Mouse (Mus musculus) limb, embryonic 15.5 days (tissue): ENCODE data around the gene Pclo. TPM values are rescaled to one million over a fixed set of nuclear protein-coding genes. Genes with fewer than 3 reads are reported as not detected.

Experiments used
- ATAC-seq: fragments of 200-750 bp; cut with Nextera tagmentation; 2 replicates; pipeline ENCODE4 v1.8.0; 2017; ENCODE audit warnings: low read depth, moderate TSS enrichment; ENCODE audit not compliant: insufficient number of reproducible peaks, low FRiP score, low TSS enrichment
- H3K27ac ChIP-seq: fragments of 300-500 bp; sonication (generic); 2 replicates; pipeline ENCODE4 v1.5.1; 2015; ENCODE audit warnings: moderate library complexity, mild to moderate bottlenecking, inconsistent platforms
- H3K27me3 ChIP-seq: fragments of 300-500 bp; sonication (generic); 2 replicates; pipeline ENCODE4 v1.6.1; 2015; ENCODE audit warnings: inconsistent platforms
- H3K36me3 ChIP-seq: fragments of 300-500 bp; sonication (generic); 2 replicates; pipeline ENCODE4 v1.6.1; 2015; ENCODE audit warnings: inconsistent platforms
- H3K4me1 ChIP-seq: fragments of 300-500 bp; sonication (generic); 2 replicates; pipeline ENCODE4 v1.6.1; 2015; ENCODE audit warnings: inconsistent platforms
- H3K4me2 ChIP-seq: fragments of 300-500 bp; sonication (generic); 2 replicates; pipeline ENCODE4 v1.6.1; 2015; ENCODE audit warnings: mild to moderate bottlenecking, inconsistent platforms
- H3K4me3 ChIP-seq: fragments of 300-500 bp; sonication (generic); 2 replicates; pipeline ENCODE4 v1.5.1; 2015; ENCODE audit warnings: mild to moderate bottlenecking, inconsistent platforms
- H3K9ac ChIP-seq: fragments of 300-500 bp; sonication (generic); 2 replicates; pipeline ENCODE4 v1.6.1; 2015; ENCODE audit warnings: inconsistent platforms
- H3K9me3 ChIP-seq: fragments of 300-500 bp; sonication (generic); 2 replicates; pipeline ENCODE4 v1.6.1; 2016; ENCODE audit warnings: inconsistent platforms
- whole genome bisulfite sequencing: fragments of 180-500 bp; shearing (Covaris S2); methylation state at CpG from one replicate; pipeline ENCODE4 v1.1.7; 2015; 5-methylcytosine and 5-hydroxymethylcytosine counted together
- polyA plus RNA-seq: library from polyadenylated mRNA; unstranded; fragments of >200 nt; fragmentation: Nextera tagmentation; extraction: Ambion mirVana; gene quantifications from 2 replicates; pipeline ENCODE4 v1.2.1, GENCODE M21; 2015

Gene Pclo
- polyA plus RNA-seq, 1 experiment from 2014 or later = 0.27 TPM

DNA sequence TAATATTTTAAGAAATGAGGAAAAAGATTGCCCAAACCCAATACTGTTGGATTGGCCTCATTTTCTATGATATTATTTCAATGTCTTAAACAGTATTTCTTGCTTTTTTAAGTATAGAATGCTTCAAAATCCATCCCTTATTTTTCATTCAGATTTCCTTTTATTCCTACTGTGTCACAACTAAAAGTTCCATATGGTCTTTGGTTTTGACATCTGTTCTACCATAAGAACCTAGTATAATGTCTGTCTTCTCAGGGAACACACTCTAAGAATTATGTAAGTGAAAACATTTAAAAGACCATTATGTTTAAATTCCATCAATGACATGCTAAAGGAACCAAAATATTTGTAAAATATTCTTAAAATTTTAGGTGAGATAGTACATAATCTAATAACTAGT lies 186.2 kb downstream of the Pclo start:
- no peak overlapping the region for H3K4me3 ChIP-seq
- no peaks in the 10 kb centered on the region for H3K36me3 ChIP-seq
- no peaks in the 10 kb centered on the region for H3K4me1 ChIP-seq
- H3K4me2 ChIP-seq = no peak overlapping the region
- H3K27ac ChIP-seq = no peak overlapping the region
- no peaks in the 10 kb centered on the region for H3K27me3 ChIP-seq
- H3K9me3 ChIP-seq = no peaks in the 10 kb centered on the region
- no peak for ATAC-seq
- no peak overlapping the region for H3K9ac ChIP-seq

GRCm38 (mm10) chr5:14705423-14705822 lies 190.7 kb downstream of the Pclo start:
- ATAC-seq = no peak
- 51% methylated on average over 2 of the region's 2 CpGs for WGBS
- H3K4me2 ChIP-seq = no peak overlapping the region
- H3K4me3 ChIP-seq = no peak overlapping the region
- no peaks in the 10 kb centered on the region for H3K36me3 ChIP-seq
- no peak overlapping the region for H3K27ac ChIP-seq
- no peaks in the 10 kb centered on the region for H3K27me3 ChIP-seq
- H3K4me1 ChIP-seq = no peaks in the 10 kb centered on the region
- H3K9me3 ChIP-seq = no peaks in the 10 kb centered on the region
- H3K9ac ChIP-seq = no peak overlapping the region

DNA sequence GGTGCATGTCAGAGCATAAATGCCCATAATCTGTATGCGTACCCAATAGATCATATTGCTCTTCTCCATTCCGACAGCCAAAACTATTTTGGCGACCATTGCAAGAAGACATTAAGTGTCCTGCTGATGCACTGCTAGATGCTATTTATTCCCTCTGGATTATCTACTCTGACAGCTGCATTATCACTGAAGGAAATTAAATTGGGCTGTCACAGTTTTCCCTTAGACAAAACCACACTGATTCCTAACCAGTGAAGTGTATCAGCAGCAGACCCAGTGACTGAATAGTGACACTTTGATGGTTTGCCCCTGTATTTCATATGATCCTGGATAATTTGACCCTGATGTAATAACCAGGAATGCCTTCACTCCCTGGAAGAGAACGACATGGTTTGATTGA lies 192.6 kb downstream of the Pclo start:
- ATAC-seq = no peak
- Histone ChIP-seq H3K36me3 (no peaks in the 10 kb centered on the region), H3K9me3 (no peaks in the 10 kb centered on the region), H3K4me1 (no peaks in the 10 kb centered on the region), H3K9ac (no peak overlapping the region), H3K27ac (no peak overlapping the region), H3K27me3 (no peaks in the 10 kb centered on the region), H3K4me3 (no peak overlapping the region), H3K4me2 (no peak overlapping the region)
- 78% methylated on average over 4 of the region's 4 CpGs for WGBS

DNA sequence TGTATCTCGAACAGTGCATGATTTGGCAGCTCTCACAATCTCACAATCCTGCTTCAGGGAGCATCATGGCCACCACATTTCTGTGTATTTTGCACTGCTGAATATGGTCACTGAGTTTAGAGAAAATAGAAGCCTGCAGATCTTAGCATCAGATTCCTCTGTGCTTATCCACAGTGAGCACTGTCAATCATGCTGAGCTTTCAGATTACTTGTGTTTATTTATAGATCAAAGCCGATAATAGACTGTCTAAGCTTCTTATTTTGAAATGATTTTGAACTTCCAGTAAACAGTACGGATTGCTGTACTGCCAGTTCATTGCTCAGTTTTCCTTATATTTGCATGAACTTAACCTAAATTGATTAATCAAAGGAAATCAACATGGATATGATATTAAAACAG lies 208.9 kb downstream of the Pclo start:
- H3K9ac ChIP-seq = no peak overlapping the region
- H3K27ac ChIP-seq = no peak overlapping the region
- no peaks in the 10 kb centered on the region for H3K4me1 ChIP-seq
- no peaks in the 10 kb centered on the region for H3K9me3 ChIP-seq
- H3K4me3 ChIP-seq = no peak overlapping the region
- 83% methylated on average over 3 of the region's 3 CpGs for WGBS
- H3K36me3 ChIP-seq = no peaks in the 10 kb centered on the region
- H3K4me2 ChIP-seq = no peak overlapping the region
- no peaks in the 10 kb centered on the region for H3K27me3 ChIP-seq
- ATAC-seq = no peak

- Histone ChIP-seq H3K9me3 (no peaks in the 10 kb centered on the region), H3K27ac (no peak overlapping the region), H3K36me3 (no peaks in the 10 kb centered on the region), H3K4me1 (no peaks in the 10 kb centered on the region), H3K4me3 (no peak overlapping the region), H3K27me3 (no peaks in the 10 kb centered on the region), H3K4me2 (no peak overlapping the region), H3K9ac (no peak overlapping the region)
- no peak for ATAC-seq
- 82% methylated on average over 3 of the region's 3 CpGs for WGBS
These were observed 214.0 kb downstream of the Pclo start for GRCm38 (mm10) chr5:14728676-14729253.

- H3K36me3 ChIP-seq = no peaks in the 10 kb centered on the region
- no peak overlapping the region for H3K27ac ChIP-seq
- ATAC-seq = no peak
- H3K27me3 ChIP-seq = no peaks in the 10 kb centered on the region
- H3K9ac ChIP-seq = no peak overlapping the region
- no peaks in the 10 kb centered on the region for H3K4me1 ChIP-seq
- no peak overlapping the region for H3K4me3 ChIP-seq
- H3K9me3 ChIP-seq = no peaks in the 10 kb centered on the region
- no peak overlapping the region for H3K4me2 ChIP-seq
These were observed 236.2 kb downstream of the Pclo start for GRCm38 (mm10) chr5:14750882-14751281.

- Histone ChIP-seq H3K27me3 (no peaks in the 10 kb centered on the region), H3K36me3 (no peaks in the 10 kb centered on the region), H3K4me2 (no peak overlapping the region), H3K4me3 (no peak overlapping the region), H3K9ac (no peak overlapping the region), H3K27ac (no peak overlapping the region), H3K9me3 (no peaks in the 10 kb centered on the region), H3K4me1 (no peaks in the 10 kb centered on the region)
- no peak for ATAC-seq
- 87% methylated on average over 11 of the region's 11 CpGs for WGBS
These were observed 252.0 kb downstream of the Pclo start for GRCm38 (mm10) chr5:14766686-14767085.

GRCm38 (mm10) chr5:14782362-14783082 lies 267.8 kb downstream of the Pclo start:
- Histone ChIP-seq H3K36me3 (no peaks in the 10 kb centered on the region), H3K4me1 (no peaks in the 10 kb centered on the region), H3K4me2 (no peak overlapping the region), H3K27ac (no peak overlapping the region), H3K9ac (no peak overlapping the region), H3K9me3 (no peaks in the 10 kb centered on the region), H3K4me3 (no peak overlapping the region), H3K27me3 (no peaks in the 10 kb centered on the region)
- 51% methylated on average over 1 of the region's 1 CpGs for WGBS
- no peak for ATAC-seq

GRCm38 (mm10) chr5:14793891-14794290 lies 279.2 kb downstream of the Pclo start:
- Histone ChIP-seq H3K4me2 (no peak overlapping the region), H3K9ac (no peak overlapping the region), H3K27ac (no peak overlapping the region), H3K27me3 (no peaks in the 10 kb centered on the region), H3K9me3 (no peaks in the 10 kb centered on the region), H3K4me3 (no peak overlapping the region), H3K4me1 (no peaks in the 10 kb centered on the region), H3K36me3 (no peaks in the 10 kb centered on the region)
- 93% methylated on average over 9 of the region's 9 CpGs for WGBS
- ATAC-seq = no peak

DNA sequence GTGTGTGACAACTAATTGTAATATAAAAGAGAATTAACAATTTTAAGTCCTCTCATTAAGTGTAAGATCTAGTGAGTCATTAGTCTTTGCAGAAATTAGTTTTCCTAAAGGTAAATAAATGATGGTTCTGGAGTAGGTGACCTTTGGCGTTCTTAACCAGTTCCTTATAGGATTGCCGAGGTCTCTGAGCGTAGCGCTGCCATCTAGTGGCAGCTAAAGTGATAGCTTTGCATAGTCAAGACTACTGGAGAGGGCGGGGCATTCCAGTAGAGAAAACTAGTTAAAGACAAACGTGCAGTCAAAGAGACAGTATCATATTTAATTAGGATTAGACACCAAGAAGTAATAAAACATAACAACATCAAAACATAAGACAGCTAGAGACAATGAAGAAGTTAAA lies 292.4 kb downstream of the Pclo start:
- H3K27me3 ChIP-seq = no peaks in the 10 kb centered on the region
- H3K4me1 ChIP-seq = no peaks in the 10 kb centered on the region
- H3K4me2 ChIP-seq = no peak overlapping the region
- H3K9me3 ChIP-seq = no peaks in the 10 kb centered on the region
- ATAC-seq = no peak
- 3% methylated on average over 6 of the region's 6 CpGs for WGBS
- H3K27ac ChIP-seq = no peak overlapping the region
- H3K36me3 ChIP-seq = no peaks in the 10 kb centered on the region
- no peak overlapping the region for H3K9ac ChIP-seq
- no peak overlapping the region for H3K4me3 ChIP-seq

- H3K27me3 ChIP-seq = no peaks in the 10 kb centered on the region
- H3K9me3 ChIP-seq = no peaks in the 10 kb centered on the region
- no peaks in the 10 kb centered on the region for H3K4me1 ChIP-seq
- H3K4me2 ChIP-seq = no peak overlapping the region
- no peak overlapping the region for H3K9ac ChIP-seq
- H3K27ac ChIP-seq = no peak overlapping the region
- H3K36me3 ChIP-seq = no peaks in the 10 kb centered on the region
- H3K4me3 ChIP-seq = no peak overlapping the region
- ATAC-seq = no peak
- WGBS = 87% methylated on average over 3 of the region's 3 CpGs
These were observed 318.6 kb downstream of the Pclo start for GRCm38 (mm10) chr5:14833165-14833860.

DNA sequence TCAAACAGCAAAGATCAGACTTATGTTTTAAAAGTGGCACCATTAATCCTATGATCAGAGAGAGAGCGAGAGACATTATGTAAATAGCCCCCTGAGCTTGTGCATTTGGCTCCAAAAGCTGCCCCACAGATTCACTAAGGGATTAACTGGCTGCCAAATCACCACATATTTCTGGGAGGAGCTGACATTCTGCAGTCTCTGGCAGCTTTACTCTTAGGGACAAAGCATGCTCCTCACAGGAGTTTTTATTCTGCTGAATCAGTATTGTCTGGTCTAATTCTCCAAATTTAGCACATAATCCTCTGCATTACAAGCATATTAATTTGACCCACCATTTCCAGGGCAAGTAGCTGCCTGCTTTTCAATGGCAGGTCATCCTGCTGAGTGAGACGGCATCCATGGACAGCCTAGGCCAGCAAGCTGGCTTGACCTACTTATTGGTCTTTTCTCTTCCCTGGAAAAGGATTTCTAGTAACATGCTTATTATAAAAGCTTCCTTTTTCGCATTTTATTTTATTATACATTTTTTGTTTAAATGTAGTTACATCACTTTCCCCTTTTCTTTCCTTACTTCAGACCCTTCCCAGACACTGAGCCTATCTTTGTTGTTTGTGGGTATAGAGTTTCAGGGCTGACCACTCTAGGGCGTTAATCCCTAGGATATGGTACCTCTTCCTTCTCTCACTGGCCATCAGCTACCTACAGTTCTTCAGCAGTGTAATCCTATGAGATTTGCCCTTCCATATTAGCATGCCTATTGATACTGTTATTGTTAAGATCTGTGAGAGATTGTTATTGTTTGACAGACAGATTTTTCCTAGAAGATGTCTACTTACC lies 319.7 kb downstream of the Pclo start:
- Histone ChIP-seq H3K9me3 (no peaks in the 10 kb centered on the region), H3K27me3 (no peaks in the 10 kb centered on the region), H3K4me3 (no peak overlapping the region), H3K27ac (no peak overlapping the region), H3K9ac (no peak overlapping the region), H3K4me1 (no peaks in the 10 kb centered on the region), H3K36me3 (no peaks in the 10 kb centered on the region), H3K4me2 (no peak overlapping the region)
- no peak for ATAC-seq
- 60% methylated on average over 4 of the region's 4 CpGs for WGBS
